Mouse (Mus musculus) stomach, embryonic 14.5 days (tissue): ENCODE data around the gene Gm29094. TPM values are rescaled to one million over a fixed set of nuclear protein-coding genes. Genes with fewer than 3 reads are reported as not detected.
"Not testable (repeated sequence)": the region's sequence is repeated elsewhere in the genome, so short reads cannot be mapped to it uniquely, and the experiment has no call there.

Experiments used
- ATAC-seq: fragments of 200-750 bp; cut with Nextera tagmentation; 2 replicates; pipeline ENCODE4 v1.8.0; 2017; ENCODE audit warnings: low read depth, moderate TSS enrichment; ENCODE audit not compliant: insufficient number of reproducible peaks, insufficient read depth, low FRiP score
- H3K27ac ChIP-seq: fragments of 300-500 bp; sonication (generic); 2 replicates; pipeline ENCODE4 v1.5.1; 2014; ENCODE audit warnings: mild to moderate bottlenecking, low read length, moderate library complexity, mixed read lengths
- H3K27me3 ChIP-seq: fragments of 300-500 bp; sonication (generic); 2 replicates; pipeline ENCODE4 v1.6.1; 2014; ENCODE audit warnings: low read length, control low read depth, mixed read lengths; ENCODE audit not compliant: control insufficient read depth, insufficient read depth
- H3K36me3 ChIP-seq: fragments of 300-500 bp; sonication (generic); 2 replicates; pipeline ENCODE4 v1.6.1; 2014; ENCODE audit warnings: mild to moderate bottlenecking, control low read depth, low read length, moderate library complexity, mixed read lengths; ENCODE audit not compliant: control insufficient read depth, insufficient read depth
- H3K4me1 ChIP-seq: fragments of 300-500 bp; sonication (generic); 2 replicates; pipeline ENCODE4 v1.6.1; 2014; ENCODE audit warnings: low read length, control low read depth, mixed read lengths; ENCODE audit not compliant: control insufficient read depth, insufficient read depth
- H3K4me2 ChIP-seq: fragments of 300-500 bp; sonication (generic); replicated peaks from 2 replicates; pipeline ENCODE4 v1.6.1; 2014; ENCODE audit warnings: low read depth, low read length, control low read depth
- H3K4me3 ChIP-seq: fragments of 300-500 bp; sonication (generic); 2 replicates; pipeline ENCODE4 v1.5.1; 2014; ENCODE audit warnings: low read depth, low read length, control low read depth
- H3K9ac ChIP-seq: fragments of 300-500 bp; sonication (generic); replicated peaks from 2 replicates; pipeline ENCODE4 v1.6.1; 2014; ENCODE audit warnings: low read depth, mild to moderate bottlenecking, control low read depth, low read length, moderate library complexity, mixed read lengths
- H3K9me3 ChIP-seq: fragments of 300-500 bp; sonication (generic); 2 replicates; pipeline ENCODE4 v1.6.1; 2016; ENCODE audit warnings: low read depth, low read length, control low read depth; ENCODE audit not compliant: control insufficient read depth
- WGBS: fragments of 180-500 bp; shearing (Covaris S2); extraction: QIAGEN DNeasy Blood & Tissue Kit; methylation state at CpG from one replicate; pipeline ENCODE4 v1.1.7; 2014; 5-methylcytosine and 5-hydroxymethylcytosine counted together
- polyA plus RNA-seq: library from polyadenylated mRNA; unstranded; fragments of >200 nt; fragmentation: Nextera tagmentation; extraction: Ambion mirVana; gene quantifications from 2 replicates; pipeline ENCODE4 v1.2.1, GENCODE M21; 2014

Gene Gm29094
- polyA plus RNA-seq, 1 experiment from 2014 or later = not detected

GRCm38 (mm10) chr9:89228122-89228521 lies 28.9 kb downstream of the Gm29094 start:
- H3K27ac ChIP-seq = no peak overlapping the region
- H3K9ac ChIP-seq = no peak overlapping the region
- no peaks in the 10 kb centered on the region for H3K27me3 ChIP-seq
- no peak overlapping the region for H3K4me2 ChIP-seq
- H3K36me3 ChIP-seq = no peaks in the 10 kb centered on the region
- no peaks in the 10 kb centered on the region for H3K9me3 ChIP-seq
- H3K4me1 ChIP-seq = no peaks in the 10 kb centered on the region
- WGBS = 92% methylated on average over 7 of the region's 7 CpGs
- ATAC-seq = no peak
- no peak overlapping the region for H3K4me3 ChIP-seq

GRCm38 (mm10) chr9:89230897-89231497 lies 31.8 kb downstream of the Gm29094 start:
- not testable (repeated sequence) for H3K9me3 ChIP-seq, ATAC-seq, H3K4me1 ChIP-seq, H3K27me3 ChIP-seq, H3K36me3 ChIP-seq, H3K27ac ChIP-seq, H3K9ac ChIP-seq, H3K4me2 ChIP-seq, H3K4me3 ChIP-seq
- 61% methylated on average over 1 of the region's 2 CpGs for WGBS

- not testable (repeated sequence) for H3K27me3 ChIP-seq, H3K4me2 ChIP-seq, H3K4me1 ChIP-seq, H3K9me3 ChIP-seq, H3K36me3 ChIP-seq, ATAC-seq, H3K4me3 ChIP-seq, H3K27ac ChIP-seq, H3K9ac ChIP-seq
- WGBS = 73% methylated on average over 4 of the region's 4 CpGs
Measured at GRCm38 (mm10) chr9:89237131-89237530, 38.0 kb downstream of the Gm29094 start.

- not testable (repeated sequence) for H3K9me3 ChIP-seq, H3K36me3 ChIP-seq, H3K27ac ChIP-seq, H3K4me1 ChIP-seq, H3K4me3 ChIP-seq, H3K27me3 ChIP-seq, H3K4me2 ChIP-seq, H3K9ac ChIP-seq, ATAC-seq
- WGBS = 74% methylated on average over 4 of the region's 5 CpGs
Measured at GRCm38 (mm10) chr9:89238976-89239505, 39.9 kb downstream of the Gm29094 start.

- 89% methylated on average over 3 of the region's 3 CpGs for WGBS
- H3K27ac ChIP-seq, H3K36me3 ChIP-seq, H3K4me2 ChIP-seq, H3K9me3 ChIP-seq, H3K4me1 ChIP-seq, H3K4me3 ChIP-seq, H3K9ac ChIP-seq, ATAC-seq, H3K27me3 ChIP-seq: not testable (repeated sequence)
Measured at GRCm38 (mm10) chr9:89240516-89241019, 41.4 kb downstream of the Gm29094 start.

- no peak overlapping the region for H3K27ac ChIP-seq
- no peaks in the 10 kb centered on the region for H3K27me3 ChIP-seq
- no peak for ATAC-seq
- no peaks in the 10 kb centered on the region for H3K9me3 ChIP-seq
- WGBS = 78% methylated on average over 2 of the region's 2 CpGs
- H3K36me3 ChIP-seq = no peaks in the 10 kb centered on the region
- no peaks in the 10 kb centered on the region for H3K4me1 ChIP-seq
- no peak overlapping the region for H3K4me2 ChIP-seq
- H3K9ac ChIP-seq = no peak overlapping the region
- H3K4me3 ChIP-seq = no peak overlapping the region
Measured at GRCm38 (mm10) chr9:89253400-89253799, 54.2 kb downstream of the Gm29094 start.

- no peaks in the 10 kb centered on the region for H3K36me3 ChIP-seq
- ATAC-seq = no peak
- H3K27ac ChIP-seq = no peak overlapping the region
- no peaks in the 10 kb centered on the region for H3K9me3 ChIP-seq
- no peak overlapping the region for H3K9ac ChIP-seq
- WGBS = 85% methylated on average over 12 of the region's 12 CpGs
- no peaks in the 10 kb centered on the region for H3K27me3 ChIP-seq
- H3K4me2 ChIP-seq = no peak overlapping the region
- no peaks in the 10 kb centered on the region for H3K4me1 ChIP-seq
- H3K4me3 ChIP-seq = no peak overlapping the region
Measured at GRCm38 (mm10) chr9:89256556-89257335, 57.6 kb downstream of the Gm29094 start.

- no peak overlapping the region for H3K27ac ChIP-seq
- no peak for ATAC-seq
- H3K27me3 ChIP-seq = no peaks in the 10 kb centered on the region
- H3K4me1 ChIP-seq = no peaks in the 10 kb centered on the region
- H3K4me2 ChIP-seq = no peak overlapping the region
- H3K9ac ChIP-seq = no peak overlapping the region
- 87% methylated on average over 3 of the region's 3 CpGs for WGBS
- no peaks in the 10 kb centered on the region for H3K36me3 ChIP-seq
- no peak overlapping the region for H3K4me3 ChIP-seq
- H3K9me3 ChIP-seq = no peaks in the 10 kb centered on the region
Measured at GRCm38 (mm10) chr9:89263968-89264367, 64.8 kb downstream of the Gm29094 start.
